Mouse (Mus musculus) G1E (cell line): ENCODE data around the gene B3glct.

Experiments
- CTCF ChIP-seq: IDR thresholded peaks from 2 replicates; pipeline ENCODE4 v1.5.1; 2012; ENCODE audit warnings: low read depth, low read length, inconsistent platforms, mixed read lengths
- GATA1 ChIP-seq: IDR thresholded peaks from 2 replicates; pipeline ENCODE4 v1.6.1; 2012; ENCODE audit warnings: borderline replicate concordance, low read length, inconsistent platforms, mixed read lengths
- GATA2 ChIP-seq: IDR thresholded peaks from 2 replicates; pipeline ENCODE4 v1.6.1; 2012; ENCODE audit warnings: low read depth, low read length, inconsistent platforms, borderline replicate concordance
- POLR2AphosphoS5 ChIP-seq: IDR thresholded peaks from 2 replicates; pipeline ENCODE4 v1.6.1; 2012; ENCODE audit warnings: low read depth, low read length, inconsistent platforms; ENCODE audit not compliant: insufficient replicate concordance
- TAL1 ChIP-seq: conservative IDR thresholded peaks from 2 replicates; pipeline ENCODE4 v1.6.1; 2012; ENCODE audit warnings: low read depth, low read length, inconsistent platforms, mixed read lengths

GRCm38 (mm10) chr5:149779740-149780139 lies 101.7 kb downstream of the B3glct start:
- no peak for TF ChIP-seq CTCF
- no peak for TF ChIP-seq GATA2
- no peak for TF ChIP-seq TAL1
- no peak for TF ChIP-seq POLR2AphosphoS5
- no peak for TF ChIP-seq GATA1
